Mouse (Mus musculus) olfactory bulb, adult 2 months (tissue): ENCODE data around the gene Gm48551.

Experiments used
- CTCF ChIP-seq: fragments of 200-500 bp; IDR thresholded peaks from 2 replicates; pipeline ENCODE4 v1.5.1; 2012; ENCODE audit warnings: low read depth, mild to moderate bottlenecking, low read length, moderate library complexity; ENCODE audit not compliant: insufficient read depth
- POLR2A ChIP-seq: fragments of 200-500 bp; IDR thresholded peaks from 2 replicates; pipeline ENCODE4 v1.6.1; 2012; ENCODE audit warnings: mild to moderate bottlenecking, low read depth, low read length, moderate library complexity; ENCODE audit not compliant: insufficient read depth

DNA sequence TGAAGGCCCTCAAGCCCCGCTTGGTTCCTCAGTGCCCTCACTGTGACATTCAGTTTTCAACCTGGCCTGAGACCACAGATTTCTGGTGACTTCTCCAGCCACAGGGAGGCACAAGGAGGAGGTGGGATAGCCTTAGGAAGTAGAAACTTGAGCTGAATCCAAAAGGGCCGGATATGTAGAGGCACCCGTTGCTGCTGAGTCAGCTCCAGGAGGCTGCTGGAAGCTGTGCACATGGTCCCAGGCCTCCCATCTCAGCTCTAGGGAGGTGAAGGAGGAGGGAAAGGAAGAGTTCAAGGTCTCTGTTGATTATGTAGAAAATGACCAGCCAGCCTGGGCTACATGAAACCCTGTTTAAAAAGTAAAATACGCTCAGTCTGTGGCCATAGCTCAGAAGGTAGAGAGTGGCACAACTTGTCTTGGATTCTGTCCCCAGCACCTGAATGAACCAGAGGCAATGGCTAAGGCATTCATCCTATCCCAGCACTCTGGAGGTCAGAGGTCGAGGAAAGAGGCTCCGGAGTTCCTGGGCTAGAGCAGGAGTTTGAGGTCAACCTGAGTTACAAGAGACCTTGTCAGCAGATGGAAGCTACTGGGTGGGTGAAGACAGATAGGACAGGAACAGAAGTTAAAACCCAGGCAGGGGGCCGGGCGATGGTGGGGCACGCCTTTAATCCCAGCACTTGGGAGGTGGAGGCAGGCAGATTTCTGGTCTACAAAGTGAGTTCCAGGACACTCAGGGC is 29.4 kb upstream of the Gm48551 start:
- TF ChIP-seq CTCF (no peak), POLR2A (no peak)
